ENCODE assay signal across 8 mouse cellular contexts in the genomic region with DNA sequence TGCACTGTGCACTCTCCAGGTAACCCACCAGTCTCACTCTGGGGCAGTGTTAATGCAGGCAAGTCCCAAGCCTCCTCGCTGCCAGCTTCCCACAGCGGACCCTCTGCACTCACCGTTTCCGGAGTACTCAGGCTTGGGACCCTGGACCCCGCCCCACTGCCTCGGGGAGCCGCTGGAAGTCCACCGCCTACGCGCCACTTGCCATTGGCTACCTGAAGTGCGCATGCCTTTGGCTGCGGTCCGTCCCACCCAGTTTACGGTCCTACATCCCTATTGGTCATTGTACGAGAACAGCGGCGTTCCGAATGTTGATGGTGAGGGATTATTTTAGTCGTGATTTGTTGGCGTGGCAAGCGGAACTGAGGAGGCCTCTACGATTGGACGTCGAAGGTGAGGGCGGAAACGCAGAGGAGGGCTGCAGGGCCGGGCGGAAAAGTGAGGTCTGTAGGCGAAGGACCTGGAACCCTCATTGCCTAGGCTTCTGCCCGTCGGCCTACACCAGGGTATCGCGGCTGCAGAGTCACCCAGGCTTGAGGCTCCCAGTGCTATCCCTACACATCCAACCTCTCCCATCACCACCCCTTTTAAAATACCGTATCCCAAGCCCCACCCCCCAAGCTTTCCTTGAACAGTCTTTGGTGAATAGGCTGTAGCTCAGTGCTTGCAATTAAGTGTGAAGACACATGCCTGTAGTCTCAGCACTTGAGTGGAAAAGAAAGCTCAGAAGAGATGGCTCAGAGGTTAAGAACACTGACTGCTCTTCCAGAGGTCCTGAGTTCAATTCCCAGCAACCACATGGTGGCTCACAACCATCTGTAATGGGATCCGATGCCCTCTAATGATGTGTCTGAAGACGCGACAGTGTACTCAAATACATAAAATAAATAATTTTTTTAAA. TPM values are rescaled to one million over a fixed set of nuclear protein-coding genes. Genes with fewer than 3 reads are reported as not detected.
DNase-seq lines count a peak whose midpoint lies in the region; ATAC-seq and TF ChIP-seq lines count a peak whose summit lies in the region.

A gene (minus strand): TSS at position 185 of the 898 bp plus-strand sequence.

- no peak for TF ChIP-seq CTCF in bone marrow, adult 2 months (IDR thresholded peaks at IDR 0.05; ENCODE audit: control insufficient read depth, insufficient read depth, low read length)
- no peak; the same call in 1 of the 2 replicates for TF ChIP-seq CTCF in midbrain, postnatal 0 days (IDR thresholded peaks at IDR 0.05)

- WGBS in bone marrow, adult 2 months, result 7% methylated on average over 37 of the region's 37 CpGs
- WGBS in embryonic facial prominence, embryonic 15.5 days, result 5% methylated on average over 37 of the region's 37 CpGs
- WGBS in limb, embryonic 14.5 days, result 6% methylated on average over 37 of the region's 37 CpGs
- WGBS in midbrain, postnatal 0 days, result 7% methylated on average over 37 of the region's 37 CpGs

- H3K36me3 ChIP-seq in embryonic facial prominence, embryonic 15.5 days, result peaks cover 18% of the 10 kb centered on the region
- H3K36me3 ChIP-seq in limb, embryonic 14.5 days (ENCODE audit: control insufficient read depth, insufficient read depth, low read length), result peaks cover 17% of the 10 kb centered on the region
- H3K36me3 ChIP-seq in midbrain, postnatal 0 days (ENCODE audit: insufficient read depth, low read length), result peaks cover 14% of the 10 kb centered on the region

- no peaks in the 10 kb centered on the region for H3K9me3 ChIP-seq in embryonic facial prominence, embryonic 15.5 days (replicated peaks)
- H3K9me3 ChIP-seq in limb, embryonic 14.5 days (ENCODE audit: control insufficient read depth, low read length), result no peaks in the 10 kb centered on the region
- no peaks in the 10 kb centered on the region for H3K9me3 ChIP-seq in midbrain, postnatal 0 days (ENCODE audit: low read length)

- H3K4me1 ChIP-seq in bone marrow, adult 2 months (ENCODE audit: control insufficient read depth, insufficient read depth, low read length), result peaks cover 2% of the 10 kb centered on the region
- H3K4me1 ChIP-seq in embryonic facial prominence, embryonic 15.5 days, result peaks cover 6% of the 10 kb centered on the region
- H3K4me1 ChIP-seq in limb, embryonic 14.5 days (ENCODE audit: control insufficient read depth, insufficient read depth, low read length), result peaks cover 5% of the 10 kb centered on the region; the same call in 1 of the 2 replicates
- 0 out of 2 replicates have a peak, but pooled peaks cover 5% of the 10 kb centered on the region for H3K4me1 ChIP-seq in midbrain, postnatal 0 days (ENCODE audit: insufficient read depth, low read length)

- peak; percentile 99 for DNase-seq in 416B (ENCODE audit: low read depth)
- peak; percentile 96 for DNase-seq in heart, adult 8-10 months (ENCODE audit: low spot score)
- DNase-seq in kidney, adult 9 months, result peak; percentile 98
- DNase-seq in limb, embryonic 14.5 days (ENCODE audit: low spot score), result peak; percentile 99
- peak; percentile 98 for DNase-seq in midbrain, postnatal 0 days (ENCODE audit: low spot score)
- DNase-seq in spleen, postnatal 14 days (ENCODE audit: low spot score in 2 of 2), result peak; percentile 69 to 78

- TF ChIP-seq POLR2A in bone marrow, adult 2 months (IDR thresholded peaks at IDR 0.05; ENCODE audit: borderline replicate concordance, control insufficient read depth, low read depth, low read length), result peak; percentile 73; the same call in 1 of the 2 replicates
- peak; percentile 88; the same call in 1 of the 2 replicates for TF ChIP-seq POLR2A in limb, embryonic 14.5 days (IDR thresholded peaks at IDR 0.05; ENCODE audit: borderline replicate concordance, extremely low read depth, insufficient read depth, insufficient read length)

- no peaks in the 10 kb centered on the region for H3K27me3 ChIP-seq in embryonic facial prominence, embryonic 15.5 days
- no peaks in the 10 kb centered on the region for H3K27me3 ChIP-seq in limb, embryonic 14.5 days (ENCODE audit: control insufficient read depth, insufficient read depth, low read length)
- no peaks in the 10 kb centered on the region for H3K27me3 ChIP-seq in midbrain, postnatal 0 days (ENCODE audit: insufficient read depth, low read length)

- peak within 1 kb of the TSS; percentile 77 for H3K4me3 ChIP-seq in bone marrow, adult 2 months (replicated peaks; ENCODE audit: control insufficient read depth, low read depth, low read length)
- H3K4me3 ChIP-seq in embryonic facial prominence, embryonic 15.5 days (replicated peaks), result peak within 1 kb of the TSS; percentile 76
- peak within 1 kb of the TSS; percentile 66 for H3K4me3 ChIP-seq in limb, embryonic 14.5 days (replicated peaks; ENCODE audit: low read length)
- H3K4me3 ChIP-seq in midbrain, postnatal 0 days (ENCODE audit: low read depth, low read length), result peak within 1 kb of the TSS; percentile 57

- H3K27ac ChIP-seq in bone marrow, adult 2 months (ENCODE audit: control insufficient read depth, insufficient read depth, low read depth, low read length, poor library complexity), result no peak within 1 kb of the TSS
- H3K27ac ChIP-seq in embryonic facial prominence, embryonic 15.5 days (replicated peaks), result peak within 1 kb of the TSS; percentile 60
- 0 out of 2 replicates have a peak within 1 kb of the TSS, but pooled peaks have one; percentile 52 for H3K27ac ChIP-seq in limb, embryonic 14.5 days (replicated peaks; ENCODE audit: low read depth, low read length)
- no peak within 1 kb of the TSS for H3K27ac ChIP-seq in midbrain, postnatal 0 days (ENCODE audit: low read depth, low read length)

- peak; percentile 96 for ATAC-seq in embryonic facial prominence, embryonic 15.5 days (ENCODE audit: insufficient number of reproducible peaks, low FRiP score, low TSS enrichment, low read depth)
- peak; percentile 96 for ATAC-seq in limb, embryonic 14.5 days (ENCODE audit: low FRiP score, low read depth)
- ATAC-seq in midbrain, postnatal 0 days (ENCODE audit: low FRiP score), result peak; percentile 94

- peak within 1 kb of the TSS; percentile 66 for H3K9ac ChIP-seq in embryonic facial prominence, embryonic 15.5 days
- peak within 1 kb of the TSS; percentile 59 for H3K9ac ChIP-seq in limb, embryonic 14.5 days (ENCODE audit: low read depth, low read length, severe bottlenecking)
- H3K9ac ChIP-seq in midbrain, postnatal 0 days (replicated peaks; ENCODE audit: low read length, poor library complexity, severe bottlenecking), result peak within 1 kb of the TSS; percentile 47

- peak within 1 kb of the TSS; percentile 73 for H3K4me2 ChIP-seq in embryonic facial prominence, embryonic 15.5 days (replicated peaks)
- H3K4me2 ChIP-seq in limb, embryonic 14.5 days (replicated peaks; ENCODE audit: low read depth, low read length, severe bottlenecking), result peak within 1 kb of the TSS; percentile 58
- H3K4me2 ChIP-seq in midbrain, postnatal 0 days (ENCODE audit: low read depth, low read length, poor library complexity, severe bottlenecking), result peak within 1 kb of the TSS; percentile 67

RNA-seq across cellular contexts. Expression of the gene that starts here (rescaled TPM):
- polyA plus RNA-seq in bone marrow, adult 2 months (2011; ENCODE audit: insufficient read depth, insufficient read length, low replicate concordance, missing spikeins), result 15.0 and 27.9 TPM in 2 replicates
- 13.9 and 16.0 TPM in 2 replicates for polyA plus RNA-seq in embryonic facial prominence, embryonic 15.5 days (2015; fragmentation: Nextera tagmentation; extraction: Ambion mirVana)
- 1 to 10 TPM; 8.6 to 9.1 (median 8.7) TPM for total RNA-seq in heart, adult 8-10 months (2022)
- polyA plus RNA-seq in limb, embryonic 14.5 days (2012; rRNA removed), result 20.9 and 25.8 TPM in 2 replicates
- 10.6 and 11.4 TPM in 2 replicates for polyA plus RNA-seq in limb, embryonic 14.5 days (2014; fragmentation: Nextera tagmentation; extraction: Ambion mirVana)
- total RNA-seq in midbrain, postnatal 0 days (2014; rRNA removed), result 9.8 and 9.9 TPM in 2 replicates
- 4.8 and 5.4 TPM in 2 replicates for polyA plus RNA-seq in midbrain, postnatal 0 days (2015; fragmentation: Nextera tagmentation; extraction: Ambion mirVana)

Comparison
In these comparisons a context has a peak if more than half of its experiments do, and no peak if none do; other contexts are left out.
1. H3K27ac ChIP-seq: peak in embryonic facial prominence, embryonic 15.5 days (single experiment) and limb, embryonic 14.5 days (single experiment); none in bone marrow, adult 2 months (single experiment) and midbrain, postnatal 0 days (single experiment).
2. Peak in every context shown above with its lines, with median percentiles within 50 percentile points of each other: DNase-seq, H3K4me3 ChIP-seq, ATAC-seq, H3K4me2 ChIP-seq and H3K9ac ChIP-seq.